Mouse (Mus musculus): ENCODE measurements at regions not wholly inside any gene's neighbourhood (a gene's known extent, or its start where the extent isn't known, plus 50 kb on each side); places are given as distances from the start of the nearest gene placed in this dataset.

- Histone ChIP-seq H3K9ac (ENCODE audit: low read depth, poor library complexity, severe bottlenecking) (no peak overlapping the region), H3K36me3 (ENCODE audit: control insufficient read depth, insufficient read depth, low read length, poor library complexity, severe bottlenecking) (no peaks in the 10 kb centered on the region), H3K9me3 (replicated peaks; ENCODE audit: control insufficient read depth, insufficient read depth, low read length, poor library complexity, severe bottlenecking) (no peaks in the 10 kb centered on the region; the same call in 1 of the 2 replicates), H3K4me3 (ENCODE audit: low read depth, low read length) (no peak overlapping the region), H3K27me3 (ENCODE audit: control insufficient read depth, insufficient read depth, low read length, poor library complexity, severe bottlenecking) (no peaks in the 10 kb centered on the region; the same call in 1 of the 2 replicates), H3K4me1 (ENCODE audit: control insufficient read depth, insufficient read depth, low read length) (no peaks in the 10 kb centered on the region), H3K27ac (ENCODE audit: insufficient read depth, low read length) (no peak overlapping the region)
- TF ChIP-seq POLR2A (IDR thresholded peaks at IDR 0.05; ENCODE audit: insufficient read depth, low read length) (no peak), CTCF (IDR thresholded peaks at IDR 0.05; ENCODE audit: low read depth, low read length) (no peak), EP300 (IDR thresholded peaks at IDR 0.05; ENCODE audit: insufficient read depth, low read depth, low read length) (no peak)
Observed at GRCm38 (mm10) chr9:113091881-113092280, 616.2 kb downstream of the Pdcd6ip start.

DNA sequence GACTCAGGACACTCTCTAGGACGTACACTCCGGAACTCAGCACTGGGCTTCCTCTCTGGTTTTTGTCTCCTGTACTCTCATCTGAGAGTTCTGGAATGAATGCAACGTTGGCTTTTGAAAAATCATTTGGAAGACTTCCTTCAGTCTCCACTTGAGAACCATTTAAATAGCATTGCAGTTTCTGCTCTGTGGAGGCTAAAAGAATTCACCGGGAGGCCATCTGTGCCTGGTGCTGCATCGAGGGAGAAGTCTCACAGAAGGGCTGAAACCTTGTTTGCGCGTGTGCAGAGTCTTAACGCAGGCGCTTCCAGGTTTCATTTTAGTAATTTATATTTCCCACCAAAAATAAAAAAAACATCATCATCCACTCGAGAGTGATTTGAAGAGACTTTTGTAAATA, 620.3 kb downstream of the Pdcd6ip start:
- Histone ChIP-seq H3K36me3 (ENCODE audit: control insufficient read depth, insufficient read depth, low read length, poor library complexity, severe bottlenecking) (no peaks in the 10 kb centered on the region), H3K9ac (ENCODE audit: low read depth, poor library complexity, severe bottlenecking) (no peak overlapping the region), H3K4me3 (ENCODE audit: low read depth, low read length) (no peak overlapping the region), H3K27me3 (ENCODE audit: control insufficient read depth, insufficient read depth, low read length, poor library complexity, severe bottlenecking) (no peaks in the 10 kb centered on the region), H3K4me1 (ENCODE audit: control insufficient read depth, insufficient read depth, low read length) (no peaks in the 10 kb centered on the region), H3K9me3 (replicated peaks; ENCODE audit: control insufficient read depth, insufficient read depth, low read length, poor library complexity, severe bottlenecking) (no peaks in the 10 kb centered on the region), H3K27ac (ENCODE audit: insufficient read depth, low read length) (no peak overlapping the region)
- TF ChIP-seq POLR2A (IDR thresholded peaks at IDR 0.05; ENCODE audit: insufficient read depth, low read length) (no peak), EP300 (IDR thresholded peaks at IDR 0.05; ENCODE audit: insufficient read depth, low read depth, low read length) (no peak), CTCF (IDR thresholded peaks at IDR 0.05; ENCODE audit: low read depth, low read length) (no peak)

GRCm38 (mm10) chr9:113085281-113085810, 622.7 kb downstream of the Pdcd6ip start:
- H3K27ac ChIP-seq (ENCODE audit: insufficient read depth, low read length), result no peak overlapping the region
- TF ChIP-seq EP300 (IDR thresholded peaks at IDR 0.05; ENCODE audit: insufficient read depth, low read depth, low read length) (no peak), POLR2A (IDR thresholded peaks at IDR 0.05; ENCODE audit: insufficient read depth, low read length) (no peak), CTCF (IDR thresholded peaks at IDR 0.05; ENCODE audit: low read depth, low read length) (no peak)
- H3K9me3 ChIP-seq (replicated peaks; ENCODE audit: control insufficient read depth, insufficient read depth, low read length, poor library complexity, severe bottlenecking), result no peaks in the 10 kb centered on the region
- H3K4me1 ChIP-seq (ENCODE audit: control insufficient read depth, insufficient read depth, low read length), result no peaks in the 10 kb centered on the region
- no peak overlapping the region for H3K9ac ChIP-seq (ENCODE audit: low read depth, poor library complexity, severe bottlenecking)
- H3K4me3 ChIP-seq (ENCODE audit: low read depth, low read length), result no peak overlapping the region
- no peaks in the 10 kb centered on the region for H3K36me3 ChIP-seq (ENCODE audit: control insufficient read depth, insufficient read depth, low read length, poor library complexity, severe bottlenecking)
- H3K27me3 ChIP-seq (ENCODE audit: control insufficient read depth, insufficient read depth, low read length, poor library complexity, severe bottlenecking), result no peaks in the 10 kb centered on the region

DNA sequence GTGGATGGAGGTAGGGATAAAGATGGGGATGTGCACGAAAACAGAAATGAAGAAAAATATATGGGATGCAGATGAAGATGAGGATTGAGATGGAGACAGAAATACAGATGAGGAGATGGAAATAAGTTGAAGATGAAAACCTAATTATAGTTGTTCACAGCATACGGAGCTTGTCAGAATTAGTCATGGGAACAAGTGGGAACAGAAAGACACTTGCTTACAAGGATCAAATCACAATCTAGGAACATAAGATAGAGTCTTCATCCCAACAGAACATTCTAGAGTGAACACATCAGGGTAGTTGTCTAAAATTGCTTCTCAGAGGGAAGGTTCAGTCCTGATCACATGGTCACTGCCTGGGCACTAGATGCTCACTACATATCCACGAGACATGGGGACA, 633.2 kb downstream of the Pdcd6ip start:
- Histone ChIP-seq H3K27ac (ENCODE audit: insufficient read depth, low read length) (no peak overlapping the region), H3K9ac (ENCODE audit: low read depth, poor library complexity, severe bottlenecking) (no peak overlapping the region), H3K9me3 (replicated peaks; ENCODE audit: control insufficient read depth, insufficient read depth, low read length, poor library complexity, severe bottlenecking) (no peaks in the 10 kb centered on the region; the same call in 1 of the 2 replicates), H3K27me3 (ENCODE audit: control insufficient read depth, insufficient read depth, low read length, poor library complexity, severe bottlenecking) (no peaks in the 10 kb centered on the region), H3K4me1 (ENCODE audit: control insufficient read depth, insufficient read depth, low read length) (no peaks in the 10 kb centered on the region), H3K4me3 (ENCODE audit: low read depth, low read length) (no peak overlapping the region), H3K36me3 (ENCODE audit: control insufficient read depth, insufficient read depth, low read length, poor library complexity, severe bottlenecking) (no peaks in the 10 kb centered on the region)
- TF ChIP-seq EP300 (IDR thresholded peaks at IDR 0.05; ENCODE audit: insufficient read depth, low read depth, low read length), result no peak
- TF ChIP-seq POLR2A (IDR thresholded peaks at IDR 0.05; ENCODE audit: insufficient read depth, low read length), result no peak
- no peak for TF ChIP-seq CTCF (IDR thresholded peaks at IDR 0.05; ENCODE audit: low read depth, low read length)

DNA sequence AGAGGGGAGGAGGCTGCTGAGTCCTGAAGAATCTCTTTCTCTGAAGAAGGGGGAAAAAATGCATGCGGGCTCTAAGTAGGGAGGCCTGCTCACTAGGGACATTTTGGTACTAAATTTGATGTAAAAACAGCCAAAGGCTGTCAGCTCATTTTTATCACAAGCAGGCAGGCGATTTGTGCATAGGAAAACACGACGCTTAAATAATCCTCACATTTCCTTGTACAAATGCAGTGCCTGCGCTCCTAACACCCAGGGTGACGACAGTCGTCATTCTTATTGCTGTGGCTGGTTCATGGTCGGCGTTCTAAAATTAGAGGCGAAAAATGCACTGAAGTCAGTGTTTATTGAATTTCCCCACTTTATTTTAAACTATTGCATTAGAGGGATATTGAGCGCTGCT, 650.6 kb downstream of the Pdcd6ip start:
- Histone ChIP-seq H3K9ac (ENCODE audit: low read depth, poor library complexity, severe bottlenecking) (no peak overlapping the region), H3K36me3 (ENCODE audit: control insufficient read depth, insufficient read depth, low read length, poor library complexity, severe bottlenecking) (no peaks in the 10 kb centered on the region), H3K4me3 (ENCODE audit: low read depth, low read length) (no peak overlapping the region), H3K9me3 (replicated peaks; ENCODE audit: control insufficient read depth, insufficient read depth, low read length, poor library complexity, severe bottlenecking) (no peaks in the 10 kb centered on the region), H3K4me1 (ENCODE audit: control insufficient read depth, insufficient read depth, low read length) (no peaks in the 10 kb centered on the region), H3K27ac (ENCODE audit: insufficient read depth, low read length) (no peak overlapping the region), H3K27me3 (ENCODE audit: control insufficient read depth, insufficient read depth, low read length, poor library complexity, severe bottlenecking) (no peaks in the 10 kb centered on the region)
- TF ChIP-seq EP300 (IDR thresholded peaks at IDR 0.05; ENCODE audit: insufficient read depth, low read depth, low read length) (no peak), POLR2A (IDR thresholded peaks at IDR 0.05; ENCODE audit: insufficient read depth, low read length) (no peak), CTCF (IDR thresholded peaks at IDR 0.05; ENCODE audit: low read depth, low read length) (no peak)

GRCm38 (mm10) chr9:113044556-113045178, 663.4 kb downstream of the Pdcd6ip start:
- H3K27ac ChIP-seq (ENCODE audit: insufficient read depth, low read length), result no peak overlapping the region
- H3K9me3 ChIP-seq (replicated peaks; ENCODE audit: control insufficient read depth, insufficient read depth, low read length, poor library complexity, severe bottlenecking), result no peaks in the 10 kb centered on the region
- no peaks in the 10 kb centered on the region for H3K36me3 ChIP-seq (ENCODE audit: control insufficient read depth, insufficient read depth, low read length, poor library complexity, severe bottlenecking)
- H3K4me3 ChIP-seq (ENCODE audit: low read depth, low read length), result no peak overlapping the region
- no peaks in the 10 kb centered on the region for H3K27me3 ChIP-seq (ENCODE audit: control insufficient read depth, insufficient read depth, low read length, poor library complexity, severe bottlenecking)
- H3K4me1 ChIP-seq (ENCODE audit: control insufficient read depth, insufficient read depth, low read length), result no peaks in the 10 kb centered on the region
- TF ChIP-seq POLR2A (IDR thresholded peaks at IDR 0.05; ENCODE audit: insufficient read depth, low read length) (no peak), EP300 (IDR thresholded peaks at IDR 0.05; ENCODE audit: insufficient read depth, low read depth, low read length) (no peak), CTCF (IDR thresholded peaks at IDR 0.05; ENCODE audit: low read depth, low read length) (no peak)
- no peak overlapping the region for H3K9ac ChIP-seq (ENCODE audit: low read depth, poor library complexity, severe bottlenecking)

Data from ES-Bruce4 (cell line).